10 mouse cellular contexts compared by ENCODE assay signal in genomic region chr5:100007040-100007375, GRCm38 (mm10). TPM values are rescaled to one million over a fixed set of nuclear protein-coding genes. Genes with fewer than 3 reads are reported as not detected.
DNase-seq lines count a peak whose midpoint lies in the region; TF ChIP-seq lines count a peak whose summit lies in the region.
"Had no signal": no experiment of that assay in that cellular context is flagged by ENCODE, and none has a peak within 500 bp of the region (broad histone marks: within the 10 kb centered on the region; RNA-seq: fewer than 3 reads in every experiment).

No protein-coding gene starts in this region.

- no peaks in the 10 kb centered on the region for H3K27me3 ChIP-seq in kidney, adult 2 months (replicated peaks; ENCODE audit: control insufficient read depth, insufficient read depth, low read length)
- H3K27me3 ChIP-seq: limb, embryonic 13.5 days; Patski had no signal

- H3K9me3 ChIP-seq in ES-E14 (ENCODE audit: control insufficient read depth, insufficient read depth, low read depth, low read length), result no peaks in the 10 kb centered on the region
- H3K9me3 ChIP-seq: limb, embryonic 13.5 days had no signal

- in situ Hi-C loops in ES-E14 (cut with MboI; ENCODE audit: low sequenced_read_pairs in 2 of 2, unreplicated experiment in 2 of 2), result no loop called here

- H3K27ac ChIP-seq in kidney, adult 2 months (ENCODE audit: insufficient read depth, low read depth, low read length), result no peak overlapping the region
- no peak overlapping the region for H3K27ac ChIP-seq in ES-E14 (ENCODE audit: insufficient read depth, low read depth, low read length, poor library complexity, severe bottlenecking)
- H3K27ac ChIP-seq: limb, embryonic 13.5 days had no signal

- H3K4me1 ChIP-seq in kidney, adult 2 months (ENCODE audit: control insufficient read depth, insufficient read depth, low read length), result no peaks in the 10 kb centered on the region
- no peaks in the 10 kb centered on the region for H3K4me1 ChIP-seq in ES-E14 (ENCODE audit: control insufficient read depth in 2 of 2, insufficient read depth in 2 of 2, low read length in 2 of 2, poor library complexity in 1 of 2)
- H3K4me1 ChIP-seq: limb, embryonic 13.5 days had no signal

- 81% methylated on average over 4 of the region's 4 CpGs for WGBS in kidney, adult 2 months

- no peak overlapping the region for H3K9ac ChIP-seq in ES-E14 (ENCODE audit: insufficient read depth, low read depth, low read length, poor library complexity, severe bottlenecking)
- H3K9ac ChIP-seq: limb, embryonic 13.5 days had no signal

- TF ChIP-seq POLR2A in kidney, adult 2 months (IDR thresholded peaks at IDR 0.05; ENCODE audit: low read depth, low read length), result no peak

- TF ChIP-seq CTCF in kidney, adult 2 months (conservative IDR thresholded peaks at IDR 0.05; ENCODE audit: insufficient read depth, insufficient read length, low read depth, low read length), result 0 out of 2 replicates have a peak, but pooled peaks have one; percentile 20

- no peaks in the 10 kb centered on the region for H3K36me3 ChIP-seq in kidney, adult 2 months (ENCODE audit: control insufficient read depth, insufficient read depth, low read length)
- H3K36me3 ChIP-seq in ES-E14 (ENCODE audit: control insufficient read depth, insufficient read depth, low read length, poor library complexity, severe bottlenecking), result no peaks in the 10 kb centered on the region
- H3K36me3 ChIP-seq: limb, embryonic 13.5 days had no signal

- H3K4me3 ChIP-seq in kidney, adult 2 months (ENCODE audit: insufficient read depth, low read depth, low read length), result no peak overlapping the region
- no peak overlapping the region for H3K4me3 ChIP-seq in ES-E14 (ENCODE audit: insufficient read depth in 1 of 2, low read depth in 1 of 2, low read length in 2 of 2, poor library complexity in 1 of 2, severe bottlenecking in 1 of 2)
- H3K4me3 ChIP-seq: limb, embryonic 13.5 days had no signal

- DNase-seq in kidney, adult 2 months, result peak; percentile 15
- no peak for DNase-seq in kidney, adult 18-20 months
- DNase-seq in 3T3-L1 (ENCODE audit: low read depth, low spot score) (peak; percentile 16), ES-E14 (ENCODE audit: low read depth, low spot score) (peak; percentile 82)
- peak; percentile 65 for DNase-seq in induced T-regulatory cell, adult 2 months (ENCODE audit: low read depth)
- DNase-seq in adrenal gland, adult 2 months, result no peak
- no peak for DNase-seq in testis, postnatal 14 days (ENCODE audit: low spot score)
- DNase-seq in frontal cortex, postnatal 10 days (ENCODE audit: low spot score in 2 of 2), result no peak

TF ChIP-seq in ES-E14, 5 proteins besides CTCF, POLR2A, EP300 and RAD21:
- no peak for TF ChIP-seq HCFC1 (IDR thresholded peaks at IDR 0.05; ENCODE audit: borderline replicate concordance, insufficient read depth, low read length)
- TF ChIP-seq CHD2 (IDR thresholded peaks at IDR 0.05; ENCODE audit: low read depth, low read length), result no peak
- no peak for TF ChIP-seq ZNF384 (IDR thresholded peaks at IDR 0.05; ENCODE audit: low read depth, low read length)
- TF ChIP-seq ZC3H11A (IDR thresholded peaks at IDR 0.05; ENCODE audit: borderline replicate concordance, low read depth, low read length), result no peak
- no peak for TF ChIP-seq MAFK (IDR thresholded peaks at IDR 0.05; ENCODE audit: insufficient read depth, low read depth, low read length)

RNA-seq across cellular contexts. Expression of gene 4930524J08Rik, which starts 28.1 kb away (rescaled TPM):
- 1.8 and 4.1 TPM in 2 replicates for polyA plus RNA-seq in kidney, adult 2 months (2012; rRNA removed)
- total RNA-seq in ES-E14 (2012; rRNA removed), result 1.1 and 3.3 TPM in 2 replicates
- 1 to 10 TPM in 1 of 2 experiments, under 1 TPM in 1; 0.86 to 1.8 TPM for total RNA-seq in adrenal gland, adult 2 months (2021)
- polyA plus RNA-seq in adrenal gland, adult 2 months (2012; rRNA removed), result 2.9 and 4.8 TPM in 2 replicates

RNA-seq across cellular contexts. Expression of gene Hnrnpd, which starts 28.3 kb away (rescaled TPM):
- 20.3 and 21.2 TPM in 2 replicates for polyA plus RNA-seq in kidney, adult 2 months (2012; rRNA removed)
- 50.8 and 92.4 TPM in 2 replicates for total RNA-seq in ES-E14 (2012; rRNA removed)
- total RNA-seq in adrenal gland, adult 2 months (2021), result 100 to 1,000 TPM in 1 of 2 experiments, 10 to 100 TPM in 1; 82.6 to 161 TPM
- polyA plus RNA-seq in adrenal gland, adult 2 months (2012; rRNA removed), result 50.5 and 52.5 TPM in 2 replicates

RNA-seq across cellular contexts. Expression of gene Hnrnpdl, which starts 32.5 kb away (rescaled TPM):
- 33.4 and 40.5 TPM in 2 replicates for polyA plus RNA-seq in kidney, adult 2 months (2012; rRNA removed)
- 177 and 184 TPM in 2 replicates for total RNA-seq in ES-E14 (2012; rRNA removed)
- 100 to 1,000 TPM; 100 to 114 TPM for total RNA-seq in adrenal gland, adult 2 months (2021)
- polyA plus RNA-seq in adrenal gland, adult 2 months (2012; rRNA removed), result 70.4 and 79.3 TPM in 2 replicates

RNA-seq across cellular contexts. Expression of gene Enoph1, which starts 32.8 kb away (rescaled TPM):
- 17.1 and 17.9 TPM in 2 replicates for polyA plus RNA-seq in kidney, adult 2 months (2012; rRNA removed)
- total RNA-seq in ES-E14 (2012; rRNA removed), result 81.5 and 88.8 TPM in 2 replicates
- 10 to 100 TPM; 26.5 to 35.8 TPM for total RNA-seq in adrenal gland, adult 2 months (2021)
- 54.3 and 58.6 TPM in 2 replicates for polyA plus RNA-seq in adrenal gland, adult 2 months (2012; rRNA removed)

Comparison
In these comparisons a context has a peak if more than half of its experiments do, and no peak if none do; other contexts are left out.
1. DNase-seq: peak in kidney, adult 2 months (single experiment), 3T3-L1 (single experiment), ES-E14 (single experiment) and induced T-regulatory cell, adult 2 months (single experiment); none in kidney, adult 18-20 months (single experiment), adrenal gland, adult 2 months (single experiment), testis, postnatal 14 days (single experiment) and frontal cortex, postnatal 10 days (0 of 2).